Mouse (Mus musculus) stomach, postnatal 0 days (tissue): ENCODE measurements around the gene Asphd1. TPM values are rescaled to one million over a fixed set of nuclear protein-coding genes. Genes with fewer than 3 reads are reported as not detected.

Experiments
- ATAC-seq: fragments of 200-750 bp; cut with Nextera tagmentation; 2 replicates; pipeline ENCODE4 v1.8.0; 2017; ENCODE audit not compliant: low FRiP score, low TSS enrichment
- DNase-seq: peaks from one replicate; pipeline ENCODE4 v3.0.0-alpha.2; 2016; ENCODE audit warnings: low spot score
- H3K27ac ChIP-seq: fragments of 300-500 bp; sonication (generic); replicated peaks from 2 replicates; pipeline ENCODE4 v1.5.1; 2014; ENCODE audit warnings: mild to moderate bottlenecking, control low read depth
- H3K27me3 ChIP-seq: fragments of 300-500 bp; sonication (generic); 2 replicates; pipeline ENCODE4 v1.6.1; 2014; ENCODE audit warnings: low read length; ENCODE audit not compliant: control insufficient read depth, insufficient read depth
- H3K36me3 ChIP-seq: fragments of 300-500 bp; sonication (generic); 2 replicates; pipeline ENCODE4 v1.6.1; 2014; ENCODE audit warnings: low read length, mixed read lengths; ENCODE audit not compliant: control insufficient read depth, insufficient read depth
- H3K4me1 ChIP-seq: fragments of 300-500 bp; sonication (generic); replicated peaks from 2 replicates; pipeline ENCODE4 v1.6.1; 2014; ENCODE audit warnings: antibody characterized with exemption; ENCODE audit not compliant: control insufficient read depth, insufficient read depth
- H3K4me2 ChIP-seq: fragments of 300-500 bp; sonication (generic); replicated peaks from 2 replicates; pipeline ENCODE4 v1.6.1; 2014; ENCODE audit warnings: low read depth, mild to moderate bottlenecking, control low read depth, moderate library complexity
- H3K4me3 ChIP-seq: fragments of 300-500 bp; sonication (generic); 2 replicates; pipeline ENCODE4 v1.5.1; 2014; ENCODE audit warnings: low read depth, low read length, control low read depth
- H3K9ac ChIP-seq: fragments of 300-500 bp; sonication (generic); 2 replicates; pipeline ENCODE4 v1.6.1; 2014; ENCODE audit warnings: mild to moderate bottlenecking, low read length, control low read depth, mixed read lengths
- H3K9me3 ChIP-seq: fragments of 300-500 bp; sonication (generic); 2 replicates; pipeline ENCODE4 v1.6.1; 2016; ENCODE audit warnings: low read length; ENCODE audit not compliant: control insufficient read depth
- CTCF ChIP-seq: IDR thresholded peaks from 2 replicates; pipeline ENCODE4 v1.5.1; 2016; ENCODE audit warnings: antibody characterized with exemption, low read depth, mild to moderate bottlenecking, moderate library complexity
- EP300 ChIP-seq: optimal IDR thresholded peaks from 2 replicates; pipeline ENCODE3; 2016; ENCODE audit warnings: antibody characterized with exemption
- WGBS: fragments of 180-500 bp; shearing (Covaris S2); extraction: QIAGEN DNeasy Blood & Tissue Kit; methylation state at CpG from one replicate; pipeline ENCODE4 v1.1.7; 2014; 5-methylcytosine and 5-hydroxymethylcytosine counted together
- polyA plus RNA-seq: library from polyadenylated mRNA; unstranded; fragments of >200 nt; fragmentation: Nextera tagmentation; extraction: Ambion mirVana; gene quantifications from 2 replicates; pipeline ENCODE4 v1.2.1, GENCODE M21; 2015

Gene Asphd1
- polyA plus RNA-seq, 1 experiment from 2014 or later: 0.40 TPM

GRCm38 (mm10) chr7:126929046-126929445, 20.3 kb downstream of the Asphd1 start:
- Histone ChIP-seq H3K4me1 (0 out of 2 replicates have a peak, but pooled peaks cover 2% of the 10 kb centered on the region), H3K9ac (peak overlapping the region; percentile 80), H3K27ac (peak overlapping the region; percentile 82), H3K27me3 (no peaks in the 10 kb centered on the region), H3K4me2 (peak overlapping the region; percentile 99), H3K36me3 (no peaks in the 10 kb centered on the region), H3K4me3 (peak overlapping the region; percentile 80), H3K9me3 (no peaks in the 10 kb centered on the region)
- peak; percentile 65 for ATAC-seq
- under 1% methylated on average over 27 of the region's 27 CpGs for whole genome bisulfite sequencing
- no peak for DNase-seq
- TF ChIP-seq EP300: no peak
- TF ChIP-seq CTCF: no peak

- H3K9me3 ChIP-seq: no peaks in the 10 kb centered on the region
- H3K27me3 ChIP-seq: no peaks in the 10 kb centered on the region
- WGBS: 2% methylated on average over 56 of the region's 56 CpGs
- ATAC-seq (peak; percentile 96), DNase-seq (peak; percentile 96)
- H3K36me3 ChIP-seq: no peaks in the 10 kb centered on the region
- peak within 1 kb of the TSS; percentile 99 for H3K4me2 ChIP-seq
- H3K9ac ChIP-seq: peak within 1 kb of the TSS; percentile 80
- no peak for TF ChIP-seq CTCF
- TF ChIP-seq EP300: no peak
- H3K27ac ChIP-seq: peak within 1 kb of the TSS; percentile 82
- peak within 1 kb of the TSS; percentile 80 for H3K4me3 ChIP-seq
- 0 out of 2 replicates have a peak, but pooled peaks cover 2% of the 10 kb centered on the region for H3K4me1 ChIP-seq
Measured at GRCm38 (mm10) chr7:126928384-126929037, 20.9 kb downstream of the Asphd1 start, which contains the start of gene Kctd13. Gene Kctd13, plus strand, starts transcription at chr7:126928879.

- Histone ChIP-seq H3K4me1 (peaks cover 6% of the 10 kb centered on the region; the same call in 1 of the 2 replicates), H3K36me3 (no peaks in the 10 kb centered on the region), H3K9me3 (no peaks in the 10 kb centered on the region), H3K9ac (no peak overlapping the region), H3K4me2 (no peak overlapping the region), H3K4me3 (no peak overlapping the region), H3K27me3 (no peaks in the 10 kb centered on the region), H3K27ac (no peak overlapping the region)
- 23% methylated on average over 3 of the region's 3 CpGs for WGBS
- no peak for TF ChIP-seq CTCF
- TF ChIP-seq EP300: no peak
- ATAC-seq (no peak), DNase-seq (no peak)
Measured at GRCm38 (mm10) chr7:126926299-126926698, 23.1 kb downstream of the Asphd1 start.

DNA sequence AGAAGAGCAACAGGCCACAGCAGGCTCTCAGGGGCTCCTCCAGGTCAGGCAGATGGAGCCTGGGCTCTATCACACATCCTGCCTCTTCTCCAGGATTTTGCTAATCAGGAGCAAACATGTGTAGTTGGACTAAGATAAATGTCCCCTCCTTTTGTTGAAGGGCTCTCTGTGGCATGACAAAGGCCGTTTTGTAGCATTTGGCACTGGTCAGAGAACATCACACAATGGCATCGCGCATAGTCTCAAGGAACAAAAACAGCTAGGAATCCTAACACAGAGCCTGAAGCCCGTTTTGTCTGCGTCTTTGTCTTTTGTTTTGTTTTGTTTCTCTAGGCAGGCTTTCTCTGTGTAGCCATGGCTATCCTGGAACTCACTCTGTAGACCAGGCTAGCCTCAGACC, 25.4 kb downstream of the Asphd1 start:
- H3K27ac ChIP-seq: peak overlapping the region; percentile 18; the same call in 1 of the 2 replicates
- TF ChIP-seq EP300 (no peak), CTCF (no peak)
- no peak for ATAC-seq
- H3K4me1 ChIP-seq: peaks cover 3% of the 10 kb centered on the region; the same call in 1 of the 2 replicates
- H3K4me2 ChIP-seq: no peak overlapping the region
- no peaks in the 10 kb centered on the region for H3K9me3 ChIP-seq
- H3K27me3 ChIP-seq: no peaks in the 10 kb centered on the region
- WGBS: 66% methylated on average over 5 of the region's 5 CpGs
- H3K36me3 ChIP-seq: no peaks in the 10 kb centered on the region
- no peak overlapping the region for H3K4me3 ChIP-seq
- no peak for DNase-seq
- no peak overlapping the region for H3K9ac ChIP-seq

DNA sequence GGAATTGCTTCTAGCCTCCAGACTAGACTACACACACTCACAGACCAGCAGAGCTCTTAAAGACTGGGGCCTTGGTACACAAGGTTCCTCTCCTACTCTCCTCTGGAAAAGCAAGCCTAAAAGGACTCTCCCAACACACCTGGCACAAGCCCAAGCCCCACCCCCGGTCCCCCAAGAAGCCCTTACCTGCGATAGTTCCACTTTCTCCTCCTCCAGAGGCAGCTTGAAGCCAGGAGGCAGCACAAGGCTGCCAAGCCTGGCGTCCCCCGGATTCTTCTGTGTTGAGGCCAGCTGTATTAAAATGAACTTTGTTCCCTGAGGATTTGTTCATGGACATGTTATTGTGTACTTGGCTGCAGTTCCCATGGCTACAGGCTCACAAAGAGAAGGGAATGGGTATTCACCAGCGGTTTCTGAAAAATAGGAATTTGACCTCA, 26.7 kb downstream of the Asphd1 start, which contains the start of gene Tmem219:
TSS of gene Tmem219 (minus strand) at position 294 of the 437 bp plus-strand sequence.
- DNase-seq (peak; percentile 83), ATAC-seq (peak; percentile 91)
- Histone ChIP-seq H3K36me3 (no peaks in the 10 kb centered on the region), H3K4me2 (0 out of 2 replicates have a peak within 1 kb of the TSS, but pooled peaks have one; percentile 20), H3K4me1 (peaks cover 3% of the 10 kb centered on the region; the same call in 1 of the 2 replicates), H3K27me3 (no peaks in the 10 kb centered on the region), H3K9me3 (no peaks in the 10 kb centered on the region), H3K27ac (peak within 1 kb of the TSS; percentile 82), H3K9ac (no peak within 1 kb of the TSS), H3K4me3 (no peak within 1 kb of the TSS)
- TF ChIP-seq CTCF (peak; percentile 52), EP300 (no peak)
- WGBS: 8% methylated on average over 5 of the region's 5 CpGs

DNA sequence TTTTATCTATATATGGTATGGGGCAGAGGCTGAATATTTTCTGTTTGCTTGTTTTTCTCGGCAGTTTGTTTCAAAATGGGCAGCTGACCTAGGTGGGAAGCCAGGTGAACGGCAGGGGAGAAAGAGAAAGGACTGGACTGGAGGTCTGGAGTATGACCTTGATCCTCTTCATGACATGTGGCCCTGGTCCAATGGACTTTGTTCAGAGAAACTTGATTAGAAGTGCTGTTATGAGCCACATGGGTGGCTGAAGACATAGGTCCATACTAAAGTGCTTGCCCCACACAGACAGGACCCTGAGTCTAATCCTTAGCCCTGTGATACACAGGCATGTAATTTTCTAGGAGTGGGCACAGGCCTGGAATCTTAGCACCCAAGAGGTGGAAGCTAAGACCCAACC, 27.8 kb downstream of the Asphd1 start:
- ATAC-seq (no peak), DNase-seq (no peak)
- Histone ChIP-seq H3K4me2 (no peak overlapping the region), H3K27ac (no peak overlapping the region), H3K27me3 (no peaks in the 10 kb centered on the region), H3K4me3 (no peak overlapping the region), H3K4me1 (peaks cover 3% of the 10 kb centered on the region; the same call in 1 of the 2 replicates), H3K36me3 (no peaks in the 10 kb centered on the region), H3K9me3 (no peaks in the 10 kb centered on the region), H3K9ac (no peak overlapping the region)
- TF ChIP-seq CTCF (no peak), EP300 (no peak)
- WGBS: 80% methylated on average over 2 of the region's 2 CpGs
